Mouse (Mus musculus) adrenal gland (tissue): Measurements from ENCODE around the gene Vmn2r43.
"Not testable (repeated sequence)": the region's sequence is repeated elsewhere in the genome, so short reads cannot be mapped to it uniquely, and the experiment has no call there.

ENCODE experiments used
- intact Hi-C: fragments of 180-260 bp; cut with DNase I; formaldehyde crosslinking; loops from one replicate; pipeline ENCODE4 v1.15.1; 2025
- long read RNA-seq, 2 experiments: library from polyadenylated mRNA; unstranded; transcript quantifications; one replicate each; pipeline ENCODE4 v2.0.0; 2020; ENCODE audit warnings: borderline replicate concordance in 1 of 2; ENCODE audit not compliant: insufficient replicate concordance in 1 of 2

Vmn2r43 gene
- long read RNA-seq, experiment 1: 0 reads
- long read RNA-seq, experiment 2: 0 reads

- intact Hi-C loops: not testable (repeated sequence)
Measured at GRCm38 (mm10) chr7:8260499-8260898, at the start of gene Vmn2r43. Gene Vmn2r43 (minus strand): TSS chr7:8260599.

DNA sequence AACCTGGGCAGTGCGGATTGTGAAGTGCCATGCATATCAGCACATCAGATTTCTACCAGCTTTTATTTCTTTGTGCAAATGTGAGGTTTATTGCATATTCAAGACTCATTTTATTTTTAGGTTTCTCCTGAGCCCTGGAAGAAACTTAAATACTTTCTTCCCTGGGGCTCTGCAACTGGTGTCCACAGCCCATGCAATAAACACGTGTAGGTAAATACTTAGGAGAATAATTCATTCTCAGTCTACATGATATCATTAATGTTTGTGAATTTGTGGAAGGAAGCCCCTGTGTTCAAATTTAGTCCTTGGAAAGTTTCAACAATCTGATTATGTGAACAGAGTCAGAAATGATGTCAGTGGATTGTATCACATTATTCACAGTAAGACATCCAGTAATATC, 60.2 kb downstream of the Vmn2r43 start, which contains the start of gene Vmn2r42:
Vmn2r42 (minus strand) TSS at position 101 of the 400 bp plus-strand sequence.
- intact Hi-C loops: not testable (repeated sequence)
